Mouse (Mus musculus) liver, embryonic 11.5 days (tissue): ENCODE measurements around the gene Map4k4. TPM values are rescaled to one million over a fixed set of nuclear protein-coding genes. Genes with fewer than 3 reads are reported as not detected.

Source experiments
- ATAC-seq: fragments of 200-750 bp; cut with Nextera tagmentation; replicated peaks from 2 replicates; pipeline ENCODE4 v1.8.0; 2017; ENCODE audit warnings: moderate number of reproducible peaks, mild to moderate bottlenecking, moderate TSS enrichment, moderate library complexity; ENCODE audit not compliant: low FRiP score
- DNase-seq: peaks from one replicate; pipeline ENCODE4 v3.0.0-alpha.2; 2017; ENCODE audit warnings: low spot score
- H3K27ac ChIP-seq: fragments of 300-500 bp; sonication (generic); 2 replicates; pipeline ENCODE4 v1.5.1; 2014; ENCODE audit warnings: mild to moderate bottlenecking, low read depth, low read length, control low read depth
- H3K27me3 ChIP-seq: fragments of 300-500 bp; sonication (generic); replicated peaks from 2 replicates; pipeline ENCODE4 v1.6.1; 2014; ENCODE audit warnings: low read length, mixed read lengths; ENCODE audit not compliant: control insufficient read depth, insufficient read depth
- H3K36me3 ChIP-seq: fragments of 300-500 bp; sonication (generic); 2 replicates; pipeline ENCODE4 v1.6.1; 2014; ENCODE audit warnings: mild to moderate bottlenecking, low read length, moderate library complexity, mixed read lengths; ENCODE audit not compliant: control insufficient read depth, insufficient read depth
- H3K4me1 ChIP-seq: fragments of 300-500 bp; sonication (generic); replicated peaks from 2 replicates; pipeline ENCODE4 v1.6.1; 2014; ENCODE audit warnings: low read length, mixed read lengths; ENCODE audit not compliant: control insufficient read depth, insufficient read depth
- H3K4me2 ChIP-seq: fragments of 300-500 bp; sonication (generic); 2 replicates; pipeline ENCODE4 v1.6.1; 2014; ENCODE audit warnings: mild to moderate bottlenecking, control low read depth, moderate library complexity
- H3K4me3 ChIP-seq: fragments of 300-500 bp; sonication (generic); 2 replicates; pipeline ENCODE4 v1.5.1; 2014; ENCODE audit warnings: low read depth, low read length, control low read depth
- H3K9ac ChIP-seq: fragments of 300-500 bp; sonication (generic); 2 replicates; pipeline ENCODE4 v1.6.1; 2014; ENCODE audit warnings: low read depth, low read length, control low read depth
- H3K9me3 ChIP-seq: fragments of 300-500 bp; sonication (generic); 2 replicates; pipeline ENCODE4 v1.6.1; 2016; ENCODE audit warnings: low read length, inconsistent platforms, mixed read lengths; ENCODE audit not compliant: control insufficient read depth
- WGBS: fragments of 180-500 bp; shearing (Covaris S2); extraction: QIAGEN DNeasy Blood & Tissue Kit; methylation state at CpG from one replicate; pipeline ENCODE4 v1.1.7; 2014; 5-methylcytosine and 5-hydroxymethylcytosine counted together
- polyA plus RNA-seq: library from polyadenylated mRNA; unstranded; fragments of >200 nt; fragmentation: Nextera tagmentation; extraction: Ambion mirVana; gene quantifications from 2 replicates; pipeline ENCODE4 v1.2.1, GENCODE M21; 2014

Map4k4 gene
- polyA plus RNA-seq, 1 experiment from 2014 or later = 13.6 TPM

GRCm38 (mm10) chr1:40053071-40053470 is 152.4 kb downstream of the Map4k4 start:
- Histone ChIP-seq H3K9me3 (no peaks in the 10 kb centered on the region), H3K4me3 (no peak overlapping the region), H3K27me3 (no peaks in the 10 kb centered on the region), H3K4me1 (peaks cover 9% of the 10 kb centered on the region), H3K9ac (no peak overlapping the region), H3K4me2 (no peak overlapping the region), H3K36me3 (no peaks in the 10 kb centered on the region), H3K27ac (no peak overlapping the region)
- ATAC-seq (no peak), DNase-seq (no peak)
- WGBS = 85% methylated on average over 5 of the region's 5 CpGs

- DNase-seq = no peak
- no peak for ATAC-seq
- whole genome bisulfite sequencing = 54% methylated on average over 7 of the region's 7 CpGs
- Histone ChIP-seq H3K27me3 (no peaks in the 10 kb centered on the region), H3K4me3 (no peak overlapping the region), H3K4me1 (peaks cover 9% of the 10 kb centered on the region), H3K9ac (no peak overlapping the region), H3K27ac (no peak overlapping the region), H3K36me3 (no peaks in the 10 kb centered on the region), H3K9me3 (no peaks in the 10 kb centered on the region), H3K4me2 (no peak overlapping the region)
Measured at GRCm38 (mm10) chr1:40055051-40055450, 154.3 kb downstream of the Map4k4 start.

GRCm38 (mm10) chr1:40055963-40056362 is 155.2 kb downstream of the Map4k4 start:
- Histone ChIP-seq H3K9me3 (no peaks in the 10 kb centered on the region), H3K9ac (no peak overlapping the region), H3K27ac (no peak overlapping the region), H3K36me3 (no peaks in the 10 kb centered on the region), H3K4me1 (peaks cover 9% of the 10 kb centered on the region), H3K27me3 (no peaks in the 10 kb centered on the region), H3K4me3 (no peak overlapping the region), H3K4me2 (no peak overlapping the region)
- no peak for DNase-seq
- no peak for ATAC-seq
- 81% methylated on average over 5 of the region's 5 CpGs for WGBS

GRCm38 (mm10) chr1:40057351-40057750 is 156.6 kb downstream of the Map4k4 start:
- H3K27me3 ChIP-seq = no peaks in the 10 kb centered on the region
- WGBS = 64% methylated on average over 5 of the region's 5 CpGs
- peaks cover 9% of the 10 kb centered on the region for H3K4me1 ChIP-seq
- ATAC-seq = no peak
- no peak overlapping the region for H3K27ac ChIP-seq
- no peak overlapping the region for H3K4me2 ChIP-seq
- H3K9ac ChIP-seq = no peak overlapping the region
- no peak for DNase-seq
- no peaks in the 10 kb centered on the region for H3K36me3 ChIP-seq
- H3K4me3 ChIP-seq = no peak overlapping the region
- no peaks in the 10 kb centered on the region for H3K9me3 ChIP-seq

- ATAC-seq = no peak
- Histone ChIP-seq H3K4me1 (peaks cover 9% of the 10 kb centered on the region), H3K36me3 (no peaks in the 10 kb centered on the region), H3K4me3 (no peak overlapping the region), H3K9me3 (no peaks in the 10 kb centered on the region), H3K27me3 (no peaks in the 10 kb centered on the region), H3K27ac (no peak overlapping the region), H3K4me2 (no peak overlapping the region), H3K9ac (no peak overlapping the region)
- 56% methylated on average over 11 of the region's 11 CpGs for WGBS
- DNase-seq = no peak
Measured at GRCm38 (mm10) chr1:40058013-40058412, 157.3 kb downstream of the Map4k4 start.

GRCm38 (mm10) chr1:40059122-40059774 is 158.5 kb downstream of the Map4k4 start:
- Histone ChIP-seq H3K27ac (no peak overlapping the region), H3K9me3 (no peaks in the 10 kb centered on the region), H3K9ac (no peak overlapping the region), H3K4me1 (peaks cover 9% of the 10 kb centered on the region), H3K4me2 (no peak overlapping the region), H3K4me3 (no peak overlapping the region), H3K27me3 (no peaks in the 10 kb centered on the region), H3K36me3 (no peaks in the 10 kb centered on the region)
- DNase-seq (no peak), ATAC-seq (no peak)
- WGBS = 69% methylated on average over 4 of the region's 4 CpGs

- H3K27me3 ChIP-seq = no peaks in the 10 kb centered on the region
- no peak overlapping the region for H3K4me3 ChIP-seq
- ATAC-seq = no peak
- no peak for DNase-seq
- H3K4me1 ChIP-seq = peaks cover 9% of the 10 kb centered on the region
- no peaks in the 10 kb centered on the region for H3K9me3 ChIP-seq
- no peaks in the 10 kb centered on the region for H3K36me3 ChIP-seq
- no peak overlapping the region for H3K4me2 ChIP-seq
- H3K27ac ChIP-seq = no peak overlapping the region
- H3K9ac ChIP-seq = no peak overlapping the region
- 79% methylated on average over 9 of the region's 9 CpGs for WGBS
Measured at GRCm38 (mm10) chr1:40061359-40061758, 160.6 kb downstream of the Map4k4 start.

GRCm38 (mm10) chr1:40063409-40063808 is 162.7 kb downstream of the Map4k4 start:
- Histone ChIP-seq H3K4me2 (no peak overlapping the region), H3K36me3 (no peaks in the 10 kb centered on the region)
- WGBS = 68% methylated on average over 4 of the region's 4 CpGs

GRCm38 (mm10) chr1:40064508-40064907 is 163.8 kb downstream of the Map4k4 start:
- 77% methylated on average over 8 of the region's 8 CpGs for WGBS
- Histone ChIP-seq H3K9ac (no peak overlapping the region), H3K4me1 (no peaks in the 10 kb centered on the region), H3K36me3 (no peaks in the 10 kb centered on the region), H3K27ac (no peak overlapping the region), H3K9me3 (no peaks in the 10 kb centered on the region), H3K4me2 (no peak overlapping the region), H3K4me3 (no peak overlapping the region), H3K27me3 (no peaks in the 10 kb centered on the region)
- ATAC-seq (no peak), DNase-seq (no peak)

More at GRCm38 (mm10) chr1:40063409-40063808, 162.7 kb downstream of the Map4k4 start:
- DNase-seq (no peak), ATAC-seq (no peak)
- no peaks in the 10 kb centered on the region for H3K9me3 ChIP-seq
- H3K4me1 ChIP-seq = no peaks in the 10 kb centered on the region
- no peak overlapping the region for H3K27ac ChIP-seq
- no peaks in the 10 kb centered on the region for H3K27me3 ChIP-seq
- no peak overlapping the region for H3K4me3 ChIP-seq
- no peak overlapping the region for H3K9ac ChIP-seq
